Mouse (Mus musculus): ENCODE data around the gene Vmn1r172. TPM values are rescaled to one million over a fixed set of nuclear protein-coding genes. Genes with fewer than 3 reads are reported as not detected.
"Not testable (repeated sequence)": the region's sequence is repeated elsewhere in the genome, so short reads cannot be mapped to it uniquely, and the experiment has no call there.

The Vmn1r172 gene
- polyA plus RNA-seq (2015; fragmentation: Nextera tagmentation; extraction: Ambion mirVana) = not detected in 2 replicates

DNA sequence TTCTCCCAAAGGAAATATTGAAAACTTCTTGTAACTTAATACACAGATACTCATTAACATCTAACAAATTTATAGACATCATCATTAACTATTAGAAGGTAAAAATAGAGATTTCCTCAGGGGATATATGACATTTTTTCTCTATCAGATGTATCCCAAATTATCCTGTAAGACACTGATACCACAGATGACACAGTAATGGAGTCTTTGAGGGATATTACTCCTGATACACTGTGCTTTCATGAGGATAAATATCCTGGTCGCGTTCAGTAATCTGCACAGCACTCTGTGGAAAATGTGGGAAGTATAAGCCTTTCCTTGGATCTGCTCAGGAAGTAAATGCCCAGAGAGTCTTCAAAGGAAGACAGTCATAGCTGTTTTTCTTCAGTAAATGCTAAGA is at the start of gene Vmn1r172:
Vmn1r172 (plus strand) TSS at position 301 of the 400 bp plus-strand sequence.
- H3K27ac ChIP-seq (replicated peaks) = no peak within 1 kb of the TSS
- WGBS = 69% methylated on average over 2 of the region's 2 CpGs
- ATAC-seq (ENCODE audit: insufficient number of reproducible peaks, low FRiP score, low TSS enrichment, low read depth) = no peak
- no peak within 1 kb of the TSS for H3K4me3 ChIP-seq (replicated peaks)
- no peak within 1 kb of the TSS for H3K4me2 ChIP-seq (replicated peaks)
- H3K9ac ChIP-seq = no peak within 1 kb of the TSS
- no peaks in the 10 kb centered on the region for H3K9me3 ChIP-seq (replicated peaks)
- H3K4me1 ChIP-seq = no peaks in the 10 kb centered on the region
- H3K36me3 ChIP-seq = no peaks in the 10 kb centered on the region
- no peaks in the 10 kb centered on the region for H3K27me3 ChIP-seq

DNA sequence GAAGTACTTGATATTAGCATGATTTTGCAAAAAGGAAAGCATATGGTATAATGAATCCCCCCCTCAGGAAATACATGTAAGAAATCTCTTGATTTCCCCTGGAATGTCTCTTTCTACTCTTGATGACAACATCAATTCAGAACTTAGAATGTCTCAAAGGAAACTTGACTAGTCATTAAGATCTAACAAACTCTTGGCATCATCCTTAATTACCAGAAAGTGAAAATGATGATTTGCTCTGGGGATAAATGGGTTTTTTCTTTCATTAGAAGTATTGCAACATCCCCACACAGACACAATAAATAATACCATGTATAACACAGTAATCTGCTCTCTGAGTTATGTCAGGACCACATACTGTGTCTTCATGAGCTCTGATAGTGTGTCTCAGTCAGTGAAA is 27.7 kb upstream of the Vmn1r172 start, which contains the start of gene Vmn1r171:
Vmn1r171 (plus strand) TSS at position 301 of the 400 bp plus-strand sequence.
- Histone ChIP-seq H3K27ac (replicated peaks) (no peak within 1 kb of the TSS), H3K27me3 (no peaks in the 10 kb centered on the region), H3K36me3 (no peaks in the 10 kb centered on the region), H3K4me3 (replicated peaks) (no peak within 1 kb of the TSS), H3K4me2 (replicated peaks) (no peak within 1 kb of the TSS), H3K4me1 (no peaks in the 10 kb centered on the region), H3K9ac (no peak within 1 kb of the TSS), H3K9me3 (replicated peaks) (peaks cover 2% of the 10 kb centered on the region; the same call in 1 of the 2 replicates)
- no peak for ATAC-seq (ENCODE audit: insufficient number of reproducible peaks, low FRiP score, low TSS enrichment, low read depth)

DNA sequence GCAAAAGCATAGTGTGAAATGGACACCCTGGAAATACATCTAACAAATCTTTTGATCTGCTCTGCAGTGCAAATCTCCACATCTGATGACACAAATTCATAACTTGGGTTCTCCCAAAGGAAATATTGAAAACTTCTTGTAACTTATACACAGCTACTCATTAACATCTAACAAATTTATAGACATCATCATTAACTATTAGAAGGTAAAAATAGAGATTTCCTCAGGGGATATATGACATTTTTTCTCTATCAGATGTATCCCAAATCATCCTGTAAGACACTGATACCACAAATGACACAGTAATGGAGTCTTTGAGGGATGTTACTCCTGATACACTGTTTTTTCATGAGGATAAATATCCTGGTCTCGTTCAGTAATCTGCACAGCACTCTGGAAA is 42.3 kb downstream of the Vmn1r172 start, which contains the start of gene Vmn1r173:
Vmn1r173 (plus strand) TSS at position 301 of the 400 bp plus-strand sequence.
- not testable (repeated sequence) for H3K27ac ChIP-seq (replicated peaks); H3K4me1 ChIP-seq; H3K4me2 ChIP-seq (replicated peaks); H3K27me3 ChIP-seq; H3K36me3 ChIP-seq; H3K9ac ChIP-seq; ATAC-seq (ENCODE audit: insufficient number of reproducible peaks, low FRiP score, low TSS enrichment, low read depth); H3K9me3 ChIP-seq (replicated peaks); H3K4me3 ChIP-seq (replicated peaks)
- 55% methylated on average over 1 of the region's 1 CpGs for WGBS

Other genes with a start within 250 kb of the Vmn1r172 start
- not detected in 2 replicates for gene Vmn1r167, start 151.1 kb upstream of the Vmn1r172 start, polyA plus RNA-seq (2015; fragmentation: Nextera tagmentation; extraction: Ambion mirVana)
- not detected in 2 replicates for gene Vmn1r168, start 118.6 kb upstream of the Vmn1r172 start, polyA plus RNA-seq (2015; fragmentation: Nextera tagmentation; extraction: Ambion mirVana)
- 0.09 TPM in 1 of 2 replicates, not detected in the other for gene Vmn1r169, start 82.8 kb upstream of the Vmn1r172 start, polyA plus RNA-seq (2015; fragmentation: Nextera tagmentation; extraction: Ambion mirVana)
- not detected in 2 replicates for gene Vmn1r170, start 52.1 kb upstream of the Vmn1r172 start, polyA plus RNA-seq (2015; fragmentation: Nextera tagmentation; extraction: Ambion mirVana)
- gene Vmn1r171, start 27.6 kb upstream of the Vmn1r172 start, polyA plus RNA-seq (2015; fragmentation: Nextera tagmentation; extraction: Ambion mirVana) = not detected in 2 replicates
- gene Vmn1r173, start 42.4 kb downstream of the Vmn1r172 start, polyA plus RNA-seq (2015; fragmentation: Nextera tagmentation; extraction: Ambion mirVana) = not detected in 2 replicates
- not detected in 2 replicates for gene Vmn1r174, start 94.0 kb downstream of the Vmn1r172 start, polyA plus RNA-seq (2015; fragmentation: Nextera tagmentation; extraction: Ambion mirVana)
- not detected in 2 replicates for gene Vmn1r175, start 152.3 kb downstream of the Vmn1r172 start, polyA plus RNA-seq (2015; fragmentation: Nextera tagmentation; extraction: Ambion mirVana)
- 0.12 TPM in 1 of 2 replicates, not detected in the other for gene Vmn1r176, start 179.1 kb downstream of the Vmn1r172 start, polyA plus RNA-seq (2015; fragmentation: Nextera tagmentation; extraction: Ambion mirVana)
- not detected in 2 replicates for gene Vmn1r177, start 208.1 kb downstream of the Vmn1r172 start, polyA plus RNA-seq (2015; fragmentation: Nextera tagmentation; extraction: Ambion mirVana)
- 0.11 TPM in 1 of 2 replicates, not detected in the other for gene Vmn1r178, start 233.7 kb downstream of the Vmn1r172 start, polyA plus RNA-seq (2015; fragmentation: Nextera tagmentation; extraction: Ambion mirVana)

Measured in embryonic facial prominence, embryonic 15.5 days (tissue).